Mouse (Mus musculus) CH12.LX (cell line): ENCODE results near the gene Vps51. TPM values are rescaled to one million over a fixed set of nuclear protein-coding genes. Genes with fewer than 3 reads are reported as not detected.

ENCODE experiments used
- DNase-seq: peaks from one replicate; pipeline ENCODE4 v3.0.0-alpha.2; 2013; ENCODE audit errors: extremely low read depth
- H3K27ac ChIP-seq: 2 replicates; pipeline ENCODE4 v1.5.1; 2012; ENCODE audit warnings: low read depth, mild to moderate bottlenecking, control low read depth, moderate library complexity; ENCODE audit not compliant: insufficient read depth
- H3K27me3 ChIP-seq: replicated peaks from 2 replicates; pipeline ENCODE3; 2012; ENCODE audit warnings: inconsistent platforms
- H3K36me3 ChIP-seq, 2 experiments: replicated peaks in 1 of 2; 2 replicates each; pipeline versions ENCODE3 to v1.6.1; 2012; ENCODE audit warnings: inconsistent platforms in 1 of 2, low read length in 1 of 2, mild to moderate bottlenecking in 1 of 2, mixed read lengths in 1 of 2, moderate library complexity in 1 of 2; ENCODE audit not compliant: control insufficient read depth in 1 of 2, insufficient read depth in 1 of 2
- H3K4me1 ChIP-seq, 2 experiments: 2 replicates each; pipeline ENCODE4 v1.6.1; 2012; ENCODE audit warnings: inconsistent platforms in 1 of 2, moderate library complexity in 1 of 2; ENCODE audit not compliant: insufficient read depth in 2 of 2, control insufficient read depth in 1 of 2
- H3K4me2 ChIP-seq: 2 replicates; pipeline ENCODE4 v1.6.1; 2012; ENCODE audit warnings: low read depth, mild to moderate bottlenecking, control low read depth; ENCODE audit not compliant: poor library complexity, insufficient read depth, severe bottlenecking
- H3K4me3 ChIP-seq, 3 experiments: fragments of 150-350 bp in 1 of 3; sonication (generic) in 1 of 3; replicated peaks in 1 of 3; 2 replicates each; pipeline versions ENCODE3 to v1.5.1; 2011 to 2012; ENCODE audit warnings: low read depth in 2 of 3, low read length in 2 of 3, mild to moderate bottlenecking in 2 of 3, moderate library complexity in 2 of 3, control low read depth in 1 of 3, improper control_type of control experiment in 1 of 3, inconsistent platforms in 1 of 3, mixed read lengths in 1 of 3; ENCODE audit not compliant: poor library complexity in 1 of 3
- H3K79me2 ChIP-seq: replicated peaks from 2 replicates; pipeline ENCODE4 v1.6.1; 2012; ENCODE audit warnings: mild to moderate bottlenecking, moderate library complexity; ENCODE audit not compliant: control insufficient read depth, poor library complexity, insufficient read depth, severe bottlenecking; ENCODE audit errors: extremely low read depth
- H3K9ac ChIP-seq: 2 replicates; pipeline ENCODE4 v1.6.1; 2012; ENCODE audit warnings: low read depth, mild to moderate bottlenecking, control low read depth, moderate library complexity; ENCODE audit not compliant: insufficient read depth
- H3K9me3 ChIP-seq: replicated peaks from 2 replicates; pipeline ENCODE3; 2012; ENCODE audit warnings: low read length, inconsistent platforms, mixed read lengths
- BHLHE40 ChIP-seq: IDR thresholded peaks from 2 replicates; pipeline ENCODE4 v1.6.1; 2011; ENCODE audit warnings: mild to moderate bottlenecking, low read depth, low read length, improper control_type of control experiment
- CHD1 ChIP-seq: IDR thresholded peaks from 2 replicates; pipeline ENCODE4 v1.6.1; 2012; ENCODE audit warnings: low read depth, low read length, improper control_type of control experiment, inconsistent platforms
- CHD2 ChIP-seq: IDR thresholded peaks from 2 replicates; pipeline ENCODE4 v1.6.1; 2011; ENCODE audit warnings: low read length, improper control_type of control experiment
- CTCF ChIP-seq, 2 experiments: IDR thresholded peaks in 1 of 2; conservative IDR thresholded peaks in 1 of 2; 2 replicates each; pipeline ENCODE4 v1.5.1; 2011 to 2012; ENCODE audit warnings: low read depth in 2 of 2, low read length in 2 of 2, improper control_type of control experiment in 1 of 2, inconsistent platforms in 1 of 2, mild to moderate bottlenecking in 1 of 2, moderate library complexity in 1 of 2
- E2F4 ChIP-seq: IDR thresholded peaks from 2 replicates; pipeline ENCODE4 v1.6.1; 2011; ENCODE audit warnings: low read depth, low read length, improper control_type of control experiment; ENCODE audit not compliant: insufficient replicate concordance
- ELF1 ChIP-seq: IDR thresholded peaks from 2 replicates; pipeline ENCODE4 v1.6.1; 2014; ENCODE audit warnings: low read depth, mild to moderate bottlenecking, inconsistent platforms, low read length, improper control_type of control experiment
- EP300 ChIP-seq: IDR thresholded peaks from 2 replicates; pipeline ENCODE4 v1.6.1; 2011; ENCODE audit warnings: low read length, improper control_type of control experiment
- ETS1 ChIP-seq: conservative IDR thresholded peaks from 2 replicates; pipeline ENCODE4 v1.6.1; 2012; ENCODE audit warnings: low read depth, mild to moderate bottlenecking, inconsistent platforms, low read length, improper control_type of control experiment, moderate library complexity
- GABPA ChIP-seq: IDR thresholded peaks from 2 replicates; pipeline ENCODE4 v1.6.1; 2012; ENCODE audit warnings: low read depth, low read length, improper control_type of control experiment, inconsistent platforms; ENCODE audit not compliant: insufficient replicate concordance
- HCFC1 ChIP-seq: IDR thresholded peaks from 2 replicates; pipeline ENCODE4 v1.6.1; 2012; ENCODE audit warnings: low read depth, mild to moderate bottlenecking, inconsistent platforms, low read length, improper control_type of control experiment
- IRF4 ChIP-seq: IDR thresholded peaks from 2 replicates; pipeline ENCODE4 v1.6.1; 2014; ENCODE audit warnings: low read depth, mild to moderate bottlenecking, inconsistent platforms, low read length, improper control_type of control experiment
- JUN ChIP-seq: IDR thresholded peaks from 2 replicates; pipeline ENCODE4 v1.6.1; 2011; ENCODE audit warnings: low read depth, mild to moderate bottlenecking, low read length, improper control_type of control experiment, moderate library complexity; ENCODE audit not compliant: insufficient read depth
- JUND ChIP-seq: conservative IDR thresholded peaks from 2 replicates; pipeline ENCODE4 v1.6.1; 2011; ENCODE audit warnings: low read depth, low read length, improper control_type of control experiment
- KAT2A ChIP-seq: IDR thresholded peaks from 2 replicates; pipeline ENCODE4 v1.6.1; 2012; ENCODE audit warnings: low read length, improper control_type of control experiment, inconsistent platforms; ENCODE audit not compliant: insufficient replicate concordance
- MAFK ChIP-seq: IDR thresholded peaks from 2 replicates; pipeline ENCODE4 v1.6.1; 2011; ENCODE audit warnings: low read length, improper control_type of control experiment; ENCODE audit not compliant: insufficient replicate concordance
- MAX ChIP-seq: IDR thresholded peaks from 2 replicates; pipeline ENCODE4 v1.6.1; 2011; ENCODE audit warnings: low read length, improper control_type of control experiment
- MAZ ChIP-seq: IDR thresholded peaks from 2 replicates; pipeline ENCODE4 v1.6.1; 2012; ENCODE audit warnings: low read depth, mild to moderate bottlenecking, inconsistent platforms, low read length, improper control_type of control experiment, moderate library complexity
- MEF2A ChIP-seq: IDR thresholded peaks from 2 replicates; pipeline ENCODE4 v1.6.1; 2014; ENCODE audit warnings: low read depth, mild to moderate bottlenecking, inconsistent platforms, low read length, improper control_type of control experiment, borderline replicate concordance
- MXI1 ChIP-seq: IDR thresholded peaks from 2 replicates; pipeline ENCODE4 v1.6.1; 2011; ENCODE audit warnings: mild to moderate bottlenecking, low read depth, low read length, improper control_type of control experiment
- MYC ChIP-seq: IDR thresholded peaks from 2 replicates; pipeline ENCODE4 v1.6.1; 2011; ENCODE audit warnings: low read depth, mild to moderate bottlenecking, improper control_type of control experiment, low read length
- NELFE ChIP-seq: IDR thresholded peaks from 2 replicates; pipeline ENCODE4 v1.6.1; 2011; ENCODE audit warnings: low read depth, low read length, improper control_type of control experiment
- NRF1 ChIP-seq: IDR thresholded peaks from 2 replicates; pipeline ENCODE4 v1.6.1; 2014; ENCODE audit warnings: low read depth, mild to moderate bottlenecking, inconsistent platforms, low read length, improper control_type of control experiment, moderate library complexity
- PAX5 ChIP-seq: IDR thresholded peaks from 2 replicates; pipeline ENCODE4 v1.6.1; 2012; ENCODE audit warnings: low read length, inconsistent platforms, mixed read lengths
- POLR2A ChIP-seq: IDR thresholded peaks from 2 replicates; pipeline ENCODE4 v1.6.1; 2011; ENCODE audit warnings: low read depth, mild to moderate bottlenecking, improper control_type of control experiment, low read length
- POLR2AphosphoS2 ChIP-seq: IDR thresholded peaks from 2 replicates; pipeline ENCODE4 v1.6.1; 2011; ENCODE audit warnings: low read depth, low read length, improper control_type of control experiment
- RAD21 ChIP-seq: IDR thresholded peaks from 2 replicates; pipeline ENCODE4 v1.6.1; 2011; ENCODE audit warnings: low read depth, mild to moderate bottlenecking, low read length, improper control_type of control experiment, moderate library complexity
- RCOR1 ChIP-seq: conservative IDR thresholded peaks from 2 replicates; pipeline ENCODE4 v1.6.1; 2012; ENCODE audit warnings: low read depth, mild to moderate bottlenecking, inconsistent platforms, low read length, improper control_type of control experiment
- SIN3A ChIP-seq: IDR thresholded peaks from 2 replicates; pipeline ENCODE4 v1.6.1; 2012; ENCODE audit warnings: low read length, improper control_type of control experiment, inconsistent platforms
- SMC3 ChIP-seq: IDR thresholded peaks from 2 replicates; pipeline ENCODE4 v1.6.1; 2011; ENCODE audit warnings: low read depth, low read length, improper control_type of control experiment
- TBP ChIP-seq: conservative IDR thresholded peaks from 2 replicates; pipeline ENCODE4 v1.6.1; 2011; ENCODE audit warnings: low read depth, low read length, improper control_type of control experiment
- TCF12 ChIP-seq: IDR thresholded peaks from 2 replicates; pipeline ENCODE4 v1.6.1; 2014; ENCODE audit warnings: low read depth, mild to moderate bottlenecking, inconsistent platforms, low read length, improper control_type of control experiment
- UBTF ChIP-seq: IDR thresholded peaks from 2 replicates; pipeline ENCODE4 v1.6.1; 2012; ENCODE audit warnings: low read depth, mild to moderate bottlenecking, inconsistent platforms, low read length, improper control_type of control experiment, moderate library complexity
- USF1 ChIP-seq: IDR thresholded peaks from 2 replicates; pipeline ENCODE4 v1.6.1; 2014; ENCODE audit warnings: low read depth, mild to moderate bottlenecking, inconsistent platforms, low read length, improper control_type of control experiment
- USF2 ChIP-seq: conservative IDR thresholded peaks from 2 replicates; pipeline ENCODE4 v1.6.1; 2011; ENCODE audit warnings: low read depth, low read length, improper control_type of control experiment
- ZC3H11A ChIP-seq: IDR thresholded peaks from 2 replicates; pipeline ENCODE4 v1.6.1; 2012; ENCODE audit warnings: low read depth, mild to moderate bottlenecking, inconsistent platforms, low read length, improper control_type of control experiment
- ZKSCAN1 ChIP-seq: IDR thresholded peaks from 2 replicates; pipeline ENCODE4 v1.6.1; 2012; ENCODE audit warnings: low read depth, inconsistent platforms, low read length, improper control_type of control experiment, borderline replicate concordance
- ZMIZ1 ChIP-seq: IDR thresholded peaks from 2 replicates; pipeline ENCODE4 v1.6.1; 2012; ENCODE audit warnings: low read depth, mild to moderate bottlenecking, inconsistent platforms, low read length, improper control_type of control experiment
- ZNF384 ChIP-seq: IDR thresholded peaks from 2 replicates; pipeline ENCODE4 v1.6.1; 2012; ENCODE audit warnings: low read depth, low read length, improper control_type of control experiment, inconsistent platforms
- dilution Hi-C: fragments of 300-500 bp; cut with MboI; formaldehyde crosslinking; loops from 2 replicates; pipeline ENCODE4 v1.14.3; 2020; ENCODE audit warnings: low sequenced_read_pairs; ENCODE audit not compliant: extremely low pct_unique_long_range_greater_than_20kb, extremely low pct_ligation_motif_present
- in situ Hi-C: fragments of 300-500 bp; cut with MboI; formaldehyde crosslinking; loops from 3 replicates; pipeline ENCODE4 v1.14.3; 2019; ENCODE audit warnings: low sequenced_read_pairs, low pct_ligation_motif_present, low pct_unique_long_range_greater_than_20kb, mixed read lengths
- polyA plus RNA-seq: library from polyadenylated mRNA; unstranded; fragments of >175 nt; gene quantifications from 2 replicates; pipeline ENCODE4 v1.2.1, GENCODE M21; 2012; ENCODE audit warnings: low read depth; ENCODE audit not compliant: insufficient read length
- total RNA-seq, 2 experiments: library from RNA; depleted of rRNA; stranded (reverse); fragments of 300-350 nt in 1 of 2; fragments of >200 nt in 1 of 2; gene quantifications; 2 replicates each; pipeline ENCODE4 v1.2.3; 2012 to 2014

The Vps51 gene
- total and polyA plus RNA-seq, 3 experiments, result 37.7 to 51.2 (median 48.2) TPM

GRCm38 (mm10) chr19:6084478-6085248 lies 7.6 kb upstream of the Vps51 start, which contains the start of the genes Zfpl1 and Cdca5:
Gene Zfpl1 (minus strand): TSS chr19:6084956.
Gene Cdca5 (plus strand): TSS chr19:6084983.
- peak within 1 kb of the TSS; percentile 89 for H3K4me2 ChIP-seq
- dilution Hi-C loops, result no loop called here

GRCm38 (mm10) chr19:6082156-6082555 lies 5.1 kb upstream of the Vps51 start, which contains the start of gene Gm28374:
Gene Gm28374 (minus strand): TSS chr19:6082256.
- Histone ChIP-seq H3K36me3 (peaks cover 36 to 55% of the 10 kb centered on the region in 2 experiments), H3K4me3 (no peak within 1 kb of the TSS), H3K9me3 (no peaks in the 10 kb centered on the region), H3K4me2 (no peak within 1 kb of the TSS), H3K79me2 (peaks cover 28% of the 10 kb centered on the region), H3K27me3 (no peaks in the 10 kb centered on the region), H3K4me1 (peaks cover 4 to 32% of the 10 kb centered on the region in 2 experiments), H3K27ac (no peak within 1 kb of the TSS), H3K9ac (no peak within 1 kb of the TSS)
- DNase-seq, result no peak
- in situ Hi-C loops (no loop called here), dilution Hi-C loops (no loop called here)
- TF ChIP-seq ZC3H11A, result no peak

More at GRCm38 (mm10) chr19:6084478-6085248, 7.6 kb upstream of the Vps51 start, which contains the start of the genes Zfpl1 and Cdca5:
- peaks cover 43% of the 10 kb centered on the region for H3K79me2 ChIP-seq
- peaks cover 58 to 75% of the 10 kb centered on the region in 2 experiments for H3K36me3 ChIP-seq
- in situ Hi-C loops, result loop anchor here (5.0 kb wide), 1 partner anchor 38 kb away; no protein-coding TSS in a partner anchor
- peak; percentile 98 for DNase-seq
- TF ChIP-seq MAZ, result peak; percentile 43; the same call in 1 of the 2 replicates
- TF ChIP-seq JUN, result no peak
- peak; percentile 94 for TF ChIP-seq MXI1
- TF ChIP-seq RAD21, result no peak
- TF ChIP-seq USF1, result no peak
- TF ChIP-seq MAFK, result peak; percentile 30; the same call in 1 of the 2 replicates
- TF ChIP-seq ETS1, result peak; percentile 61
- TF ChIP-seq ZKSCAN1, result no peak
- TF ChIP-seq ZMIZ1, result 0 out of 2 replicates have a peak, but pooled peaks have one; percentile 47
- peak; percentile 100 for TF ChIP-seq ELF1
- TF ChIP-seq NELFE, result peak; percentile 84
- TF ChIP-seq GABPA, result peak; percentile 94
- peak; percentile 64; the same call in 1 of the 2 replicates for TF ChIP-seq TBP
- no peak for TF ChIP-seq PAX5
- TF ChIP-seq POLR2A, result peak; percentile 84
- TF ChIP-seq POLR2AphosphoS2, result 0 out of 2 replicates have a peak, but pooled peaks have one; percentile 69
- TF ChIP-seq TCF12, result peak; percentile 75
- TF ChIP-seq CTCF (conservative IDR thresholded peaks at IDR 0.05 in 1 of 2, IDR thresholded peaks at IDR 0.05 in 1 of 2; ENCODE audit: low read depth in 2 of 2, low read length in 2 of 2), result no peak
- peak; percentile 94 for TF ChIP-seq KAT2A
- TF ChIP-seq SMC3, result no peak
- TF ChIP-seq JUND, result no peak
- TF ChIP-seq ZNF384, result peak; percentile 68
- TF ChIP-seq MEF2A, result peak; percentile 78; the same call in 1 of the 2 replicates
- peak; percentile 76 for TF ChIP-seq IRF4
- peak; percentile 65; the same call in 1 of the 2 replicates for TF ChIP-seq NRF1
- TF ChIP-seq MAX, result peak; percentile 79
- TF ChIP-seq HCFC1, result peak; percentile 98
- TF ChIP-seq EP300, result no peak
- TF ChIP-seq USF2, result no peak
- no peak for TF ChIP-seq UBTF
- no peak for TF ChIP-seq CHD1
- TF ChIP-seq ZC3H11A, result no peak
- 0 out of 2 replicates have a peak, but pooled peaks have one; percentile 5 for TF ChIP-seq BHLHE40
- peak; percentile 100 for TF ChIP-seq SIN3A
- peak; percentile 68; the same call in 1 of the 2 replicates for TF ChIP-seq CHD2
- peak; percentile 98 for TF ChIP-seq E2F4
- 0 out of 2 replicates have a peak, but pooled peaks have one; percentile 63 for TF ChIP-seq RCOR1
- peak; percentile 80; the same call in 1 of the 2 replicates for TF ChIP-seq MYC
- peak within 1 kb of the TSS; percentile 90 to 98 (median 98) for H3K4me3 ChIP-seq
- peaks cover 4 to 35% of the 10 kb centered on the region in 2 experiments for H3K4me1 ChIP-seq
- no peaks in the 10 kb centered on the region for H3K27me3 ChIP-seq
- H3K27ac ChIP-seq, result peak within 1 kb of the TSS; percentile 66; the same call in 1 of the 2 replicates
- H3K9ac ChIP-seq, result peak within 1 kb of the TSS; percentile 94
- no peaks in the 10 kb centered on the region for H3K9me3 ChIP-seq
